In the genomic region with DNA sequence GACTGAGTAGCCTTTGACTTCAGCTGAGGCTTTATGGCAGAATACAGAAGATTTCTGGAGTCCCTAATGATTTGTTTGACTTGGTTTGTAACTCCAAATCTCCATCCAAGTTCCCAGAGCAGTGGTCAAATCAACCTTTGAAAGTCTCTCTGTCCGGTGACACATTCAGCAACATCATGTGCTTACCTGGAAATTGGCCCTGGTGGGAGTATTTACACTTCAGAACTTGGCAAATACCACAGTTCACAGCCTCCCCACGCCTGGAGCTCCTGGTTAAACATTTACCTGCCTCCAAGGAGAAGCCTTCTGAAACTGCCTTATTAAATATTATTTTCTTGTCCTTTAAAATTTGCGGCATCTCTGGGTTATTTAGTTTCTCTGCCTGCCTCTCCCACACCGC, we compare ENCODE assay signal across 14 mouse cellular contexts. TPM values are rescaled to one million over a fixed set of nuclear protein-coding genes. Genes with fewer than 3 reads are reported as not detected.
A peak's percentile ranks its signal among the peaks of the same experiment; 100 is the strongest.
DNase-seq lines count a peak whose midpoint lies in the region; ATAC-seq and TF ChIP-seq lines count a peak whose summit lies in the region.
"Had no signal": no experiment of that assay in that cellular context is flagged by ENCODE, and none has a peak within 500 bp of the region (broad histone marks: within the 10 kb centered on the region; RNA-seq: fewer than 3 reads in every experiment).

No protein-coding gene starts in this region.

- no peak overlapping the region for H3K4me3 ChIP-seq in kidney, adult 2 months (ENCODE audit: insufficient read depth, low read depth, low read length)
- no peak overlapping the region for H3K4me3 ChIP-seq in kidney, embryonic 16.5 days (ENCODE audit: low read length)
- no peak overlapping the region for H3K4me3 ChIP-seq in liver, adult 2 months (ENCODE audit: insufficient read depth, low read depth, low read length)
- no peak overlapping the region for H3K4me3 ChIP-seq in lung, postnatal 0 days (ENCODE audit: low read depth, low read length)
- no peak overlapping the region for H3K4me3 ChIP-seq in midbrain, embryonic 16.5 days (ENCODE audit: low read depth, low read length)
- H3K4me3 ChIP-seq: erythroblast, embryonic 14.5 days; limb, embryonic 12.5 days; midbrain, embryonic 10.5 days had no signal

- no peaks in the 10 kb centered on the region for H3K9me3 ChIP-seq in kidney, embryonic 16.5 days (ENCODE audit: low read length)
- no peaks in the 10 kb centered on the region for H3K9me3 ChIP-seq in lung, postnatal 0 days (ENCODE audit: low read length)
- H3K9me3 ChIP-seq in midbrain, embryonic 16.5 days (replicated peaks; ENCODE audit: control insufficient read depth, low read length, poor library complexity, severe bottlenecking), result no peaks in the 10 kb centered on the region
- H3K9me3 ChIP-seq: limb, embryonic 12.5 days; midbrain, embryonic 10.5 days had no signal

- no peak for ATAC-seq in kidney, embryonic 16.5 days (ENCODE audit: low FRiP score, low TSS enrichment)
- peak; percentile 67 for ATAC-seq in lung, postnatal 0 days
- ATAC-seq in midbrain, embryonic 16.5 days, result no peak
- ATAC-seq: hindbrain, embryonic 16.5 days had no signal

- TF ChIP-seq EP300 in lung, postnatal 0 days (IDR thresholded peaks at IDR 0.05), result peak; percentile 56

- no peaks in the 10 kb centered on the region for H3K36me3 ChIP-seq in kidney, adult 2 months (ENCODE audit: control insufficient read depth, insufficient read depth, low read length)
- no peaks in the 10 kb centered on the region for H3K36me3 ChIP-seq in kidney, embryonic 16.5 days (ENCODE audit: insufficient read depth, low read length)
- no peaks in the 10 kb centered on the region for H3K36me3 ChIP-seq in liver, adult 2 months (ENCODE audit: control insufficient read depth, insufficient read depth, low read length)
- no peaks in the 10 kb centered on the region for H3K36me3 ChIP-seq in lung, postnatal 0 days (ENCODE audit: insufficient read depth, low read length)
- no peaks in the 10 kb centered on the region for H3K36me3 ChIP-seq in midbrain, embryonic 16.5 days (ENCODE audit: control insufficient read depth, insufficient read depth, low read length)
- H3K36me3 ChIP-seq: limb, embryonic 12.5 days; midbrain, embryonic 10.5 days had no signal

- peak overlapping the region; percentile 88 for H3K27ac ChIP-seq in kidney, adult 2 months (ENCODE audit: insufficient read depth, low read depth, low read length)
- no peak overlapping the region for H3K27ac ChIP-seq in kidney, embryonic 16.5 days (ENCODE audit: low read length)
- H3K27ac ChIP-seq in liver, adult 2 months (replicated peaks; ENCODE audit: insufficient read depth, low read depth, low read length), result no peak overlapping the region
- H3K27ac ChIP-seq in lung, postnatal 0 days (ENCODE audit: low read length), result no peak overlapping the region
- H3K27ac ChIP-seq in midbrain, embryonic 16.5 days (ENCODE audit: low read length), result no peak overlapping the region
- H3K27ac ChIP-seq: limb, embryonic 12.5 days; midbrain, embryonic 10.5 days had no signal

- no peaks in the 10 kb centered on the region for H3K27me3 ChIP-seq in kidney, adult 2 months (replicated peaks; ENCODE audit: control insufficient read depth, insufficient read depth, low read length)
- H3K27me3 ChIP-seq in kidney, embryonic 16.5 days (ENCODE audit: insufficient read depth, low read length), result no peaks in the 10 kb centered on the region
- no peaks in the 10 kb centered on the region for H3K27me3 ChIP-seq in liver, adult 2 months (ENCODE audit: control insufficient read depth, insufficient read depth, low read length)
- H3K27me3 ChIP-seq in lung, postnatal 0 days (replicated peaks; ENCODE audit: insufficient read depth, low read length), result no peaks in the 10 kb centered on the region
- H3K27me3 ChIP-seq in midbrain, embryonic 16.5 days (ENCODE audit: control insufficient read depth, insufficient read depth, low read depth, low read length), result no peaks in the 10 kb centered on the region
- H3K27me3 ChIP-seq: limb, embryonic 12.5 days had no signal

- H3K9ac ChIP-seq in kidney, embryonic 16.5 days (replicated peaks; ENCODE audit: low read length), result no peak overlapping the region
- H3K9ac ChIP-seq in liver, adult 2 months (ENCODE audit: low read depth, low read length), result no peak overlapping the region
- no peak overlapping the region for H3K9ac ChIP-seq in lung, postnatal 0 days (replicated peaks; ENCODE audit: low read depth)
- no peak overlapping the region for H3K9ac ChIP-seq in midbrain, embryonic 16.5 days (ENCODE audit: low read depth, low read length)
- H3K9ac ChIP-seq: limb, embryonic 12.5 days had no signal

- WGBS in kidney, adult 2 months, result 39% methylated on average over 4 of the region's 4 CpGs
- 56% methylated on average over 4 of the region's 4 CpGs for WGBS in kidney, embryonic 16.5 days
- 25% methylated on average over 4 of the region's 4 CpGs for WGBS in liver, adult 2 months
- 48% methylated on average over 4 of the region's 4 CpGs for WGBS in lung, postnatal 0 days
- 86% methylated on average over 4 of the region's 4 CpGs for WGBS in midbrain, embryonic 16.5 days

- H3K4me1 ChIP-seq in kidney, adult 2 months (ENCODE audit: control insufficient read depth, insufficient read depth, low read length), result peaks cover 13% of the 10 kb centered on the region; the same call in 1 of the 2 replicates
- H3K4me1 ChIP-seq in kidney, embryonic 16.5 days (ENCODE audit: insufficient read depth, low read length), result no peaks in the 10 kb centered on the region
- H3K4me1 ChIP-seq in liver, adult 2 months (ENCODE audit: control insufficient read depth, insufficient read depth, low read length), result peaks cover 9% of the 10 kb centered on the region
- no peaks in the 10 kb centered on the region for H3K4me1 ChIP-seq in lung, postnatal 0 days (ENCODE audit: insufficient read depth, low read depth, low read length)
- H3K4me1 ChIP-seq in midbrain, embryonic 16.5 days (ENCODE audit: control insufficient read depth, insufficient read depth, low read length), result peaks cover 7% of the 10 kb centered on the region

- H3K4me2 ChIP-seq in kidney, embryonic 16.5 days (replicated peaks; ENCODE audit: low read depth, low read length), result no peak overlapping the region
- H3K4me2 ChIP-seq in lung, postnatal 0 days (replicated peaks; ENCODE audit: low read depth, low read length), result no peak overlapping the region
- no peak overlapping the region for H3K4me2 ChIP-seq in midbrain, embryonic 16.5 days (ENCODE audit: low read length)
- H3K4me2 ChIP-seq: limb, embryonic 12.5 days had no signal

- peak; percentile 94 for DNase-seq in kidney, adult 2 months
- DNase-seq in liver, adult 2 months (ENCODE audit: extremely low read depth, low read depth, low spot score), result peak; percentile 99
- DNase-seq in lung, postnatal 0 days (ENCODE audit: low spot score), result peak; percentile 65
- no peak for DNase-seq in right cerebral cortex, postnatal 36 days (ENCODE audit: low spot score in 2 of 2)
- no peak for DNase-seq in adrenal gland, adult (ENCODE audit: inconsistent age in 2 of 2, low spot score in 1 of 2)
- DNase-seq in spleen, postnatal 4 days (ENCODE audit: low spot score in 2 of 2), result no peak
- DNase-seq: cerebellum, adult 2 months; layer of hippocampus, postnatal 36 days had no signal

- TF ChIP-seq CTCF in kidney, adult 2 months (conservative IDR thresholded peaks at IDR 0.05; ENCODE audit: insufficient read depth, insufficient read length, low read depth, low read length), result no peak
- no peak for TF ChIP-seq CTCF in liver, adult 2 months (IDR thresholded peaks at IDR 0.05; ENCODE audit: low read depth, low read length)
- TF ChIP-seq CTCF in lung, postnatal 0 days (IDR thresholded peaks at IDR 0.05), result no peak

- TF ChIP-seq POLR2A in kidney, adult 2 months (IDR thresholded peaks at IDR 0.05; ENCODE audit: low read depth, low read length), result no peak
- TF ChIP-seq POLR2A in liver, adult 2 months (IDR thresholded peaks at IDR 0.05; ENCODE audit: extremely low read depth, insufficient read depth, low read length), result no peak

- H3K79me2 ChIP-seq in liver, adult 2 months (ENCODE audit: control insufficient read depth, insufficient read depth, low read length), result no peaks in the 10 kb centered on the region

RNA-seq across cellular contexts. Expression of a gene that starts 37.1 kb away (rescaled TPM):
- polyA plus RNA-seq in kidney, adult 2 months (2012; rRNA removed), result 115 and 130 TPM in 2 replicates
- polyA plus RNA-seq in kidney, embryonic 16.5 days (2015; fragmentation: Nextera tagmentation; extraction: Ambion mirVana), result 65.3 and 72.6 TPM in 2 replicates
- total RNA-seq in liver, adult 2 months (2014; rRNA removed), result 26.6 and 30.7 TPM in 2 replicates
- polyA plus RNA-seq in liver, adult 2 months (2012; rRNA removed), result 44.1 and 44.4 TPM in 2 replicates
- polyA plus RNA-seq in lung, postnatal 0 days (2015; fragmentation: Nextera tagmentation; extraction: Ambion mirVana), result 44.8 and 50.0 TPM in 2 replicates
- polyA plus RNA-seq in midbrain, embryonic 16.5 days (2015; fragmentation: Nextera tagmentation; extraction: Ambion mirVana), result 105 and 119 TPM in 2 replicates

RNA-seq across cellular contexts. Expression of a gene that starts 40.4 kb away (rescaled TPM):
- polyA plus RNA-seq in kidney, adult 2 months (2012; rRNA removed), result 7.5 and 9.6 TPM in 2 replicates
- polyA plus RNA-seq in kidney, embryonic 16.5 days (2015; fragmentation: Nextera tagmentation; extraction: Ambion mirVana), result 70.8 and 71.6 TPM in 2 replicates
- total RNA-seq in liver, adult 2 months (2014; rRNA removed), result 1.4 and 2.0 TPM in 2 replicates
- polyA plus RNA-seq in liver, adult 2 months (2012; rRNA removed), result 0.72 and 1.0 TPM in 2 replicates
- polyA plus RNA-seq in lung, postnatal 0 days (2015; fragmentation: Nextera tagmentation; extraction: Ambion mirVana), result 40.5 and 52.5 TPM in 2 replicates
- polyA plus RNA-seq in midbrain, embryonic 16.5 days (2015; fragmentation: Nextera tagmentation; extraction: Ambion mirVana), result 4.6 and 4.7 TPM in 2 replicates

Comparison
In these comparisons a context has a peak if more than half of its experiments do, and no peak if none do; other contexts are left out.
1. DNase-seq: peak in kidney, adult 2 months (single experiment), liver, adult 2 months (single experiment) and lung, postnatal 0 days (single experiment); none in right cerebral cortex, postnatal 36 days (0 of 2), adrenal gland, adult (0 of 2) and spleen, postnatal 4 days (0 of 2).